In the genomic region with DNA sequence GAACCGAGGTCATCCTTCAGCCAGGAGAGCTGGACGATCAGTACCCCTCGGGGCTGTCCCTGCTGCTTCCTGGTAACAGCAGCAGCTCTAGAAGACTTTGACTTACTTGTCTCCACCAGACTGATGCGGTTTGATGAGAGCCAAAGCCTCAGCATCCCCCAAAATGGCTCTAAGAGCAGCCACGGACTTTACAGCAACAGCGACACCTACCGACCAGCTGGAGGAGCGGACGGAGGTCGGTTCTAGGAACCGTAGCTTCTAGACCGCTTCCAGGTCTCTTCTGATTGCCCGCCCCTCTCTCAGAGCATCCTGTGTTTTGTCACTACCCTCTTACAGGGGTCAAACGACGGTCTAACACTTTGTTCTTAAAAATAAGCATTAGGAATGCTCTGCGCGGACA, we compare ENCODE assay signal across 8 mouse cellular contexts. TPM values are rescaled to one million over a fixed set of nuclear protein-coding genes. Genes with fewer than 3 reads are reported as not detected.
DNase-seq lines count a peak whose midpoint lies in the region; ATAC-seq lines count a peak whose summit lies in the region.
"Had no signal": no experiment of that assay in that cellular context is flagged by ENCODE, and none has a peak within 500 bp of the region (broad histone marks: within the 10 kb centered on the region; RNA-seq: fewer than 3 reads in every experiment).

No protein-coding gene starts in this region.

- no peaks in the 10 kb centered on the region for H3K27me3 ChIP-seq in forebrain, embryonic 11.5 days (ENCODE audit: control insufficient read depth, insufficient read depth, low read length)
- H3K27me3 ChIP-seq in megakaryocyte, embryonic 14.5 days (replicated peaks) = peaks cover 5% of the 10 kb centered on the region

- WGBS in forebrain, embryonic 11.5 days = 9% methylated on average over 17 of the region's 17 CpGs

- DNase-seq in MEL-GATA-1-ER (ENCODE audit: extremely low read depth, low read depth) = peak; percentile 89
- peak; percentile 82 for DNase-seq in c-Kit-positive CD71-negative TER-119-negative erythroid progenitor cells, embryonic 14.5 days (ENCODE audit: low read depth)
- peak; percentile 88 for DNase-seq in forebrain, embryonic 11.5 days (ENCODE audit: low spot score)
- DNase-seq in heart, postnatal 14 days = peak; percentile 80 to 86
- DNase-seq in layer of hippocampus, postnatal 10 days (ENCODE audit: low spot score in 2 of 2) = peak; percentile 80 to 84
- DNase-seq in right cerebral cortex, postnatal 25 days = peak; percentile 38

- H3K27ac ChIP-seq in forebrain, embryonic 11.5 days (ENCODE audit: low read depth, low read length) = no peak overlapping the region
- H3K27ac ChIP-seq: macrophage had no signal

- 0 out of 2 replicates have a peak, but pooled peaks have one; percentile 36 for ATAC-seq in forebrain, embryonic 11.5 days (replicated peaks; ENCODE audit: low FRiP score)

- intact Hi-C loops in heart, postnatal 14 days (cut with DNase I) = loop anchor here (1.0 to 10.0 kb wide), 5 partner anchors 77 to 1945 kb away; partner anchors contain the start of gene Mettl7a1

- H3K9me3 ChIP-seq in forebrain, embryonic 11.5 days (ENCODE audit: control insufficient read depth, low read length) = no peaks in the 10 kb centered on the region
- H3K9me3 ChIP-seq in megakaryocyte, embryonic 14.5 days = no peaks in the 10 kb centered on the region

- H3K4me2 ChIP-seq in forebrain, embryonic 11.5 days (ENCODE audit: low read depth, low read length, severe bottlenecking) = no peak overlapping the region

- no peak overlapping the region for H3K4me3 ChIP-seq in forebrain, embryonic 11.5 days (ENCODE audit: low read depth, low read length)
- H3K4me3 ChIP-seq in megakaryocyte, embryonic 14.5 days (replicated peaks) = peak overlapping the region; percentile 86

- H3K36me3 ChIP-seq in forebrain, embryonic 11.5 days (ENCODE audit: control insufficient read depth, insufficient read depth, low read length) = no peaks in the 10 kb centered on the region
- no peaks in the 10 kb centered on the region for H3K36me3 ChIP-seq in megakaryocyte, embryonic 14.5 days (replicated peaks; ENCODE audit: low read length)

- H3K9ac ChIP-seq in forebrain, embryonic 11.5 days (ENCODE audit: low read length) = no peak overlapping the region

- no peaks in the 10 kb centered on the region for H3K4me1 ChIP-seq in forebrain, embryonic 11.5 days (replicated peaks; ENCODE audit: control insufficient read depth, insufficient read depth, low read length)
- peaks cover 37% of the 10 kb centered on the region for H3K4me1 ChIP-seq in megakaryocyte, embryonic 14.5 days

RNA-seq across cellular contexts. Expression of gene Letmd1, which starts 11.5 kb away (rescaled TPM):
- polyA plus RNA-seq in forebrain, embryonic 11.5 days (2014; fragmentation: Nextera tagmentation; extraction: Ambion mirVana) = 41.3 and 46.6 TPM in 2 replicates
- total RNA-seq in heart, postnatal 14 days (2021) = 10 to 100 TPM; 12.8 to 20.4 TPM
- total RNA-seq in layer of hippocampus, postnatal 10 days (2021) = 10 to 100 TPM; 67.8 to 79.1 TPM
- 21.1 and 42.7 TPM in 2 replicates for polyA plus RNA-seq in megakaryocyte, embryonic 14.5 days (2012; ENCODE audit: insufficient read depth, low replicate concordance)

RNA-seq across cellular contexts. Expression of gene Slc11a2, which starts 32.5 kb away (rescaled TPM):
- 18.0 and 23.2 TPM in 2 replicates for polyA plus RNA-seq in forebrain, embryonic 11.5 days (2014; fragmentation: Nextera tagmentation; extraction: Ambion mirVana)
- total RNA-seq in heart, postnatal 14 days (2021) = 10 to 100 TPM; 53.6 to 58.2 TPM
- total RNA-seq in layer of hippocampus, postnatal 10 days (2021) = 10 to 100 TPM; 55.5 to 61.9 TPM
- 0.62 TPM in 1 of 2 replicates, not detected in the other for polyA plus RNA-seq in megakaryocyte, embryonic 14.5 days (2012; ENCODE audit: insufficient read depth, low replicate concordance)

RNA-seq across cellular contexts. Expression of gene Gm5475, which starts 35.4 kb away (rescaled TPM):
- not detected in 2 replicates for polyA plus RNA-seq in forebrain, embryonic 11.5 days (2014; fragmentation: Nextera tagmentation; extraction: Ambion mirVana)
- not detected for total RNA-seq in heart, postnatal 14 days (2021)
- total RNA-seq in layer of hippocampus, postnatal 10 days (2021) = under 1 TPM; 0.14 to 0.16 TPM
- polyA plus RNA-seq in megakaryocyte, embryonic 14.5 days (2012; ENCODE audit: insufficient read depth, low replicate concordance) = not detected in 2 replicates
- polyA plus RNA-seq: macrophage had no signal

RNA-seq across cellular contexts. Expression of gene Csrnp2, which starts 37.9 kb away (rescaled TPM):
- polyA plus RNA-seq in forebrain, embryonic 11.5 days (2014; fragmentation: Nextera tagmentation; extraction: Ambion mirVana) = 26.3 and 26.4 TPM in 2 replicates
- total RNA-seq in heart, postnatal 14 days (2021) = 1 to 10 TPM; 3.1 to 3.2 TPM
- 10 to 100 TPM; 34.5 to 34.7 TPM for total RNA-seq in layer of hippocampus, postnatal 10 days (2021)
- polyA plus RNA-seq in megakaryocyte, embryonic 14.5 days (2012; ENCODE audit: insufficient read depth, low replicate concordance) = 0.46 TPM in 1 of 2 replicates, not detected in the other

Comparison
In these comparisons a context has a peak if more than half of its experiments do, and no peak if none do; other contexts are left out.
1. DNase-seq: peak in every context shown above with its lines; median percentile 89 in MEL-GATA-1-ER; 88 in forebrain, embryonic 11.5 days; 83 in heart, postnatal 14 days; 82 in c-Kit-positive CD71-negative TER-119-negative erythroid progenitor cells, embryonic 14.5 days; 82 in layer of hippocampus, postnatal 10 days; 38 in right cerebral cortex, postnatal 25 days.